Mouse (Mus musculus): ENCODE results near the gene Txk.
A peak's percentile ranks its signal among the peaks of the same experiment; 100 is the strongest.

Gene Txk

DNA sequence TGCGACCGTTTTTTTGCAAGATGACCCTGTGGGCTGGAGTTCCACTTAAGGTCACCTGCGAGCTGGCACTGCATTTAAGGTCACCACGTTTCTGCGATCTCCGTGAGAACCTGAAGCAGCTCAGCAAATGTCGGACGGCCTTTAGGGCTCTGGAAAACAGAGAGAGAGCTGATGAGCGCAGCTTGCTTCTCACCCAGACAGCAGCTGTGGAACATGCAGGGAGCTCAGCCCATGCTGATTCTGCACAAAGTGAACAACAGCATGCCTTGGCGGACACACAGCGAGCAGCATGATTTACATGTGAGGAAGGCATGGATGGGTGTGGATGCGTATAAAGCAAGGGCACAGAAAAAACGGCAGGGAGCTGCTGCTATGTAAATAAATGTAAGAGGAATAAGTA, 56.1 kb downstream of the Txk start:
- no peak for DNase-seq (ENCODE audit: low read depth, low spot score)

DNA sequence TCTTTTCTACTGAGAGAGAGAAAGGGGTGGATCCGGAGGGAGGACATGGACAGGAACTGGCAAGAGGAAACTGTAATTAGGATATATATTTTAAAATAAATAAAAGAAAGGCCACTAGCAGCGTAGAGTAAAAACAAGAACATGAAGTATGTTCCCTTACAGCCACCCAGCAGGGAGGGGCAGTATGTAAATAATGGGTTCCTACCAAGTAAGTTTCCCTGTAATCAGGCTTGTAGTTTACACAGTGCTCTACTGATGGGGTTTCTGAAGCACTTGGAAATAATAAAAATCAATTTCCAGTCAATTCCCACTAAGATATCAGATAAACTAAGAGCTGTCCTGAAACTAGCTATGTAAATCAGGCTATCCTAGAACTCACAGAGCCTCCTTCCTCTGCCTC, 57.9 kb downstream of the Txk start:
- DNase-seq (ENCODE audit: low read depth, low spot score), result no peak

DNA sequence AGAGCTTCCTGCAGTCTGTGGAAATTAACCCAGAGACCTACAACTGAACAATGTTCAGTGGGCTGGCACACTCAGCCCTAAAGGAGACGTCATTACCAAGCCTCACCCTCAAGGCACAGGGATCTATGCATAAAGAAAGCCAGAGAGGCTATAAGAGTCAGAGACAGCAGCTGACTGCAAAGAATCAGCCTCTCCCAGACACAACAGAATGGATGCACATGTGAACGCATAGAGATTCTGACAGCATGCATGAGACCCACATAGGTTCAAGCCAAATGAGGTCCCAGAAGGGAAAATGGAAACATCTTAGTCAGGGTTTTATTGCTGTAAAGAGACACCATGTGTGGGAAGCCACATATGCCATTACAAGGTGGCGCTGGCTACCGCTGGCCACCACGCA, 62.1 kb downstream of the Txk start:
- DNase-seq (ENCODE audit: low read depth, low spot score), result no peak

DNA sequence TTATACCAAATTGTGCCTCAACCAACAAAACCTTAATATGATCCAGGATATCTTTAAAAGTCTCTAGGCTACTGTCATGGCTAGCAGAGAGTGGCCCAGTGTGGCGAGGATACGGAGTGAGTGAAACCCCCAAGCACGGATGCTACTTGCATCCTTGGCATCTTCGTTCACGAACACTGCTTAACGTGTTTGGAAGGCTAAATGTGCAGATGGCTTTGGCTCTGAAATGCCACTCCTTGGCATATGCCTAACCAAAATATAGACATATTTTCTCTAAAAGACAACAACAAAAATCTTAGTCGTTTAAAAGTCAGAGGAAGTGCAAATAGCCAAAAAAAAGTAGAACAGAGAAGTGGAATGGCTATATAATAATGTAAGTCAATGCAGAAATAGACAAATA, 63.0 kb downstream of the Txk start:
- DNase-seq (ENCODE audit: low read depth, low spot score), result no peak

DNA sequence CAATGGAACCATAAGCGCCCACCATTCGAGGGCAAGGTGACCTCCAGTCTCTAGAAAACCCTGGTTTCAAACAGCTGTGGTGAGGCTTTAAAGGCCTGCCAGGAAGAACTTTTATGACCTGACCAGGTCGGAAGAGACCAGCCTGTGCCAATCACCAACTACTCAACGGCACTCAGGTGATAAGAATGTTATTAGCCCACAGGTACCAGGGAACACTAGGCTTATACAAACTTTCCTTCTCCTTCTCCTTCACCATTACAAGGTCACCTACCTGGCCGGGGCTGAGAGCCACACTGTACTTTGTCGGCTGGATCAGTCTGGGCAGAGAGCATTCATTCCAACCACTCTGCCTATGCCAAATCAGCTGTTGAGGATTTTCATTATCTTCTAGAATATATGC, 71.1 kb downstream of the Txk start:
- DNase-seq (ENCODE audit: low read depth, low spot score), result no peak

DNA sequence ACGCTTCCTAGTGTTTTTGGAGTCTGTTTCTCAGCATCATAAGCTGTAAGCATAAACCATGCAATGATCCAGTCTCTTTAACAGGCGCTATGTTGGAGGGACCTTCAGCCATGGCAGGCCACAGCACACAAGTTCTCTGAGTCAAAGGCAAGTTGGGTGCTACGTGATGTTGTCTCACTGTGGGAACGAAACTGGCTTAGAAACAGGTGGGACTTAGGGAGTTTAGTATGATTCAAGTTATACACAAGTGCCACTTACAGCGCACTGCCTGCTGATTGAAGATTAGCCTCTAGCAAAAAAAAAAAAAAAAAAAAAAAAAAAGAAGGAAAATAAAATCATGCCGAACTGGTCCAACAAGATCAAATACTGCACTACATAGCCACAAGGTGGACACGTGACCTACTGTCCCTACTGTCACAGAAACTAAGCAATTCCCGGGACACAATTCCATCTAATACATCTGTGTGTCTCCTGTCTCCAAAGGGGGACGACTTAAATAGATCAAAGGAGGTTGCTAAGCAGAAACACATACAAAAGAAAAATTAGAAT, 77.5 kb downstream of the Txk start:
- DNase-seq (ENCODE audit: low read depth, low spot score), result no peak

DNA sequence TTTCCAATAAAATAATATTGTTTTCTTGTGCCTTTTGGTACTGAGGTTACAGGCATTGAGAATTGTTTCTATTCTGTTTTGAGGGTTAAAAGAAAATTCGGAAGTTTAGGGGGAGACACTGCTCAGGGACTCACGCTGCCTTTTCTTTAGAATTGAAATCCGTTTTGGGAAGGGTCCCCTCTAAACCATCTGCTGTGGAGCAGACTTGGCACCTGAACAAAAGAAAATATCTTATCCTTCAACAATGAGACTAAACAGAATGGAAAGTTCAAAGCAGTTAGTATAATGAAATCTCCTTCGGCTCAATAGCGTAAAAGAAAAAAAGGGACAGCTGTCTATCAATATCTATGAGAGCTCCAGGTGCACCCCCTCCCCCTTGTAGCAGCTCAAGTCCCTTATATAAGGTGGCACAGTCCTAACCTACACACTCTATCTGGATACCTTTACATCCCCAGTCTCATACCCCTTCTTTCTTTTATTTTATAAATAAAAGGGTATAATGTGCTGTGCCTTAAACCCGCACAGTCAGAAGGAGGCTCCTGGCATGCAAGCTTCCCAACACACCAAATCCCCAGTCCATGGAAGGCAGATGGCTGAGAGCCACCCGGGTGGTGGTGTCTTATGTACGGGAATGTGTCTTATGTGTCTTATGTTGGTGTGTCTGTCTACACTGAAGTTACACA, 81.4 kb downstream of the Txk start:
- DNase-seq (ENCODE audit: low read depth, low spot score), result no peak

DNA sequence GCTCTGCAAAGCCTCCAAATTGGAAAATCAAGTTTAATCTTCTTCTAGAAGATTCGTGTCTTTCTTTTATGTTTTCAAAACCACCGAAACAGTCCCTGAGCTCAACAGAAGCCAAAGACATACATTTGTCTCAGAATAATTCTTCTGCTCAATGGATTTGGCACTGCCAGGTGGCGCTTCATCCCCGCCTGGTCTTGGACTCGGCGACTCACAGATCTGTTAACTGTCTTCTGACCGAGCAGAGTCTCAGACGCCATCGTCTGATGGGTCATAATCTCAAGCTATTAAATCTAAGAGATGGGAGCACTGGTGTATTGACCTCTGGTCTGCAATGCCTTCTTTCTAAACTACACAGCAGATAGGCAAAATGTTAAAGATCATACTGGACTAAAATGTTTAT, 84.2 kb downstream of the Txk start:
- no peak for DNase-seq (ENCODE audit: low read depth, low spot score)

DNA sequence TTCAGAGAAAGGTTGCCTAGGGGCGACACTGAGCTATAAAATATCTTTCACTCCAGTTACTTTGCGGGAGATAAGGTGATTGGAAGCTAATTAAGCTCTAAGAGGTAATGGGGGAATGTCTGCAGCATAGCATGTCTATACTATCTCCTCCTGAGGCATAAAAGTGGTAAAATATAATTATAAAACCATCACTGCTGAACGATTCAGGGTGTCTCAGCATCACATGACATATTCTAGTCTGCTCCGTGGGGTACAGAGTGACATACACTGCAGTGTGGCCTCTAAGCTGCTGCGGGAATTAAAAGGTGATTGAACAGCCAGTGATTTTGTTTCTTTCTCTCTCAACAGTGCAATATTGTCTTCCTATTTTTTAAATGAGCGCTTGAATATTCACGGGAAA, 86.1 kb downstream of the Txk start:
- no peak for DNase-seq (ENCODE audit: low read depth, low spot score)

DNA sequence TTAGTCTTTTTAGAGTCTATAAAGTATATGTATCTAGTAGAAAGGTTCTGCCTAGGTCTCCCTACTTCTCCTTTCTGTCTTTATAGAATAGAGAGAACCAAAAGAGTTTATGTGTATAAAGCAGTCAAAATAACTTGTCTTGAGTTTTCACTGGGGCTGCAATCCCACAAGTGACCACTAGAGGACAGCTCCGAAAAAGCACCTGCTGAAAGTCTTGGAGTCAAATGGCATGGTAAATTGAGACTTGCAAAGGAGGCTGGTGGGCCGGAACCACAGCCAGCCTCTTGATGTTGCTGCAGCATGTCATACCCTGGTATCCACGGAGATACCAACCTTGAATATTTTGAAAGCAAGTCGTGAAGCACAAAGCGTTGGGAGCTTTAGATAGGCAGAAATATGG, 87.3 kb downstream of the Txk start:
- peak; percentile 79 for DNase-seq (ENCODE audit: low read depth, low spot score)

DNA sequence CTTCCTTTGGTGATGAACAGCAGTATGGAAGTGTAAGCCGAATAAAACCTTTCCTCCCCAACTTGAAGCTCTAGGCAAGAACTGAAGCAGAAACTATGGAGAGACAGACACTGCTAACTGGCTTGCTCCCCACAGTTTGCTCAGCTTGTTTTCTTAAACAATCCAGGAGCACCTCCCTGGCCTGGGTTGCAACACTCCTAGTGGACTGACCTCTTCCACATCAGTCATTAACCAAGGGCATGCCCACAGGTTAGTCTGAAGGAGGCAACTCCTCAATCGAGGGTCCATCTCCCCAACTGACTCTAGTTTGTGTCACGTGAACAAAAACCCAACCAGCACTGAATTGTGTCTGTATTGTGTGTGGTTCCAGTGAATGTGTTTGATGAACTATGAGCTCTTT, 87.7 kb downstream of the Txk start:
- DNase-seq (ENCODE audit: low read depth, low spot score), result no peak

DNA sequence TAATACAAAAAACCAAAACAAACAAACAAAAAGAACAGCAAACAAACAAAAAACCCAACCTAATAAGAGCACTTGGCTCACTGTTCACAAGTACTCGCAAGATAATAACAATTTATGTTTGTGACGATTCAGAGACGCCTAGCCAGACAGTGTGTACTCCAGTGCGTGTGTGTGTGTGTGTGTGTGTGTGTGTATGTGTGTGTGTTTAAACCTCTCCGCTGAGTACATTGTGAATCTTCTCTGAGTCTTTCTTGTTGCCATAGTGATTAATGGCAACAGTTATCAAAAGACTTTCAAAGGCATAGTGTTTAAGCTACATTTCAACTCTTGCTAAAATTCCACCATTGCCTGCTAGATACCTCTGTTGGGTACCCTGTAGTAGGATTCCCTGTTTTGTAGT, 88.5 kb downstream of the Txk start:
- no peak for DNase-seq (ENCODE audit: low read depth, low spot score)

DNA sequence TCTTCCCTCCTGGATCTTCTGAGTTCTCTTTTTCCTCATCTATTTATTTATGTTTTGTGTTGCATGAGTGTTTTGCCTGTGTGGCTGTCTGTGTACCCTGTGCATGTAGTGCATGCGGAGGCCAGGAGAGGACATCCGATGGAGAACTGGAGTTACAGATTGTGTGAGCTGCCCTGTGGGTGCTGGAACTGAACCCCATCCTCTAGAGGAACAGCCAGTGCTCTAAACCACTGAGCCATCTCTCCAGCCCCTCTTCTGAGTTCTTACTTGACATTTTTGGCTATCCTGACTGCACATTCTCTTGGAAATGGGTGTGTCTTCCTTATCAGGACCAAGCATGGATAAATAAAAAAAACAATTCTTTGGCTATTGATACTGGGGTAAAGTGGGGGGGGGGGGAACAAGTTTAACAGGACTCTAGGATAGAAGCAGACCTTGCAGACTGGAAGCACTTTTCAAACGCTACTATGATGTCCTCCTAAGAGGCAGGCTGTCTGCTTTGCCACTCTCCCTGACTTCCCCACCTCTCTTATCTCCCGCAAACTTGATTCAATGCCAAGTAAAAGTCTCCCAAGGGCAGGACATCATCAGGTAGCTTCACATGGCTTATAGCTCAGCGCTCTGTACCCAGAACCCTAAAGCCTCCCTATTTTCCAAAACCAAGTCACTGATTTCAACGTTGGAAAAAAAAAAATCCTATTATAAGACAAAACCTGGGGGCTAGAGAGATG, 91.4 kb downstream of the Txk start:
- DNase-seq (ENCODE audit: low read depth, low spot score), result no peak

DNA sequence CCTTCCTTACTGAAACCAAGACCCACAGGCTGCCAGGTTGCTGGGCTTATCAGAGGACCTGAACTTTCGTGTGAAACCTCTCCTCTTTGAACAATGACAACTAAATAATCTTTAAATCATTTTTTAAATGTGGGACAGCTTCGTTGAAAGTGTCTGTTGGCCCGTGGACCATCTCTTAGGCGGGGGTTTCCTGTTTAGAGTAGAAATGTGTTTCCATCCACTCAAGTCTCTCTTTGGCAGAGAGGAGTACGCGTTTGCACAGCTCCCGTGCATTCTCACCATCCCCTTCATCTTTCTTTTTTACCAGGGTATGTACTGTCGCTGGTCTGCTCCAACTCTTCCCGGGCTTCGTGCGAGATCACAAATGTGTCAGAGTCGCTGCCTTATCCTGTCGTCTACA, 94.2 kb downstream of the Txk start:
- peak; percentile 24 for DNase-seq (ENCODE audit: low read depth, low spot score)

DNA sequence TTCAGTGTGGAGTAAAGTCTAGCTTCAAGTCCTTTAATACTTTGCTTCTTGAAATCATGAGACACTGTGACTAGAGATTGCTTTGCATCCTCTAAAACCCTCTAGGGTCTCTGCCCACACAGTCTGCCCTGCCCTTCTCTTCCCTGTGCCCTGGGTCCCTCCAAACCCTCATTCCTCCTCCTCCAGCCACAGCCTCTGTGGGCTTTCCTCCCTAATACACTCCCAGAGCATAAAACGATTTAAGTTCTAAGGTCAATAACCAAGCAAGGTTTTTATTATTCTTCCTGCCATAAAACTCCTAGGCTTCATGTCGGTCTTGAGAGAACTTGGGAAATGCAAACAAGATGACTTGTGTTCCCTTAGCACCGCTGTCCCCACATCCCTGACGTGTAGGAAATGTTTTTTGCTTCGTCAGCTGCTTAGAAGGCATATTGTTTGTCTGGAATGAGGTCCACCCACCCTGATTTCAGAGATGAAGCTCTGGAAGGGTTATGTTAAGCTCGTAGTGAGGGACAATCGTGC, 96.2 kb downstream of the Txk start:
- no peak for DNase-seq (ENCODE audit: low read depth, low spot score)

DNA sequence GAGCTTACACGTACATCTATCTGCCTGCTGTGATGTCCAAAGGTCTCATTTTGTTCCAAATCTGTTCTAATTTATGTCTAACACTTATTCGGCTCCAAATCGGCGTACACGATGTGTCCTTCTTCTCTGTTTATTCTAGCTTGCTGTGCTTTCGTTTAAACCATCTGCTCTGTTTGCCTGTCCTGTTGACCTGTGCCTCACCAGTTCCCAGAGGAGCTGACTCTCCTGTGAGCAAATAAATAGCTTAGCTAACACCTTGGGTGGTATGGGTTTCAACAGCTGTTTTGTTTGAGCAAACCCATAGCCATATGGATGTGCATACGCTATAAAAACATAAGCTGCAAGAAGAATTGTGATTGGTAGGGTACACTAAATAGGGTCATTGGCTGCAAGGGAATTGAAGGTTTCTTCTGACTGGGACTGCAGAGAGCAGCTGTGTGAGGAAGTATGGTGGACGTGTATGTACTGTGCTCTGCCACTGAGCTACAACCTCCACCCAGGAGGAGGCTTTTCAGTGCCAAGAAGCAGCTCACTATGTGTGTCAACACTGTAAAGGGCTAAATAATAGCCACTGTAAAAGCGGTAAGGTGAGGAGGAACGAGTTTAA, 99.4 kb downstream of the Txk start:
- DNase-seq (ENCODE audit: low read depth, low spot score), result no peak

DNA sequence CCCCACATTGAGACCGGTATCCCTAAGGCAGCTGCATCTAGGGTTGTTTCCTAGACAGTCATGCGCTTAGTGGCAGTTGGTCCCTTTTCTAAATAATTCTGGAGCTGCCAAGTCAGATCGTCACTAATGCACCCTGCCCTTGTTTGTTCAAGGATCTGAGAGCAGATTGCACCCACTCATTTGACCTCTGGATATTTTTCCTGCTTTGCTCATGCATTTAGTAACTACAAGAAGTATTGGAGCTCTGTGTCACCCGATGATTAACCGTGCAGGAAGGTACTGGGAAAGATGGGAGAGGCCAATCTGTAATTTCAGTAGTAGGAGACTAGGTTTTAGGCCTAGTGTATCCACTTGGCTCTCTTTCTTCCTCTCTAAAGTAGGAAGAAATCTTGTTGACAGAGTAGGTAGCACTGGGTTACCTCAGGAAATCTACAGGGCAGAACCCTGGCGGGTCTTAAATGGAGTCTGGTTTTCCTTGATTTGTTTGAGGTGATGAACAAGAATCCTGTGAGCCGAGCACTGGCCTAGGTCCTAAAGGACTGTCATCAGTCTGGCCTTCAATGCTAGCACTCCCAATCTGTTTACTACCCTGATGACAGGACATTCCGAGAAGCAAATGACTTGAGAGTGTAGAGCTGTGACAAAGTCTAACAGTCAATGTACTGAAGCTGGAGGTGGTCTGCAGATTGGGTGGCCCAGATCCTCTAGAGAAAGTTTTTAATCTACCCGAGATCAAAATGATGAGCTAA, 103.4 kb downstream of the Txk start:
- DNase-seq (ENCODE audit: low read depth, low spot score), result no peak

DNA sequence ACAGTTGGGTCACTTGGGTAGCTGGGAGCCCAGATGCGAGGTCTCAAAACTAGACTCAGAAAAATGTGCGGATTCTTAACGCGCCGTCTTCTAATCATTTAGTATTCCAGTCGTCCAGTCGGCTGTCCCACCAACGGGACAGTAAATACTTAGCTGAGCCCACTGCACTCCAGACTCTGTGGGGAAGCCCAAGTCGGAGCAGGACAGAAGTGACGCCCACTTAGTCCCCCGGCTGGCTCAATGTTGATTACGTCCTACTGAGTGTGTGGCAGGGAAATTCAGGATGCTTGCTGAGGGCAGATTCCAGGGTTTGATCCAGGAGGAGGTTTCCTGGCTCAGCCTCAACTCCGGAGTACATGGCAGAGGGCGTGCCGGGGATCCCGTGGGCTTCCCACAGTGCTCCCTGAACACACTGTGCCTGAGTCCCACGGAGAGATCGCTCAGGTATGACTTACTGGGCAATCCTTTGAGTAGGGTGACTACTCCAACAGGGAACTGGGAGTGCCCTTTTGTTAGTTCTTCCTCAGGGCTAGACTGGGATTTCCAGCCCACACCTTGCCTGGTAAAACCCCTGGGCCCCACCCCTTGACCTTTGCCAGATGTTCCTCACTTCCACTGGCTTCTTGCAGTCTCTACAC, 104.5 kb downstream of the Txk start:
- DNase-seq (ENCODE audit: low read depth, low spot score), result no peak

DNA sequence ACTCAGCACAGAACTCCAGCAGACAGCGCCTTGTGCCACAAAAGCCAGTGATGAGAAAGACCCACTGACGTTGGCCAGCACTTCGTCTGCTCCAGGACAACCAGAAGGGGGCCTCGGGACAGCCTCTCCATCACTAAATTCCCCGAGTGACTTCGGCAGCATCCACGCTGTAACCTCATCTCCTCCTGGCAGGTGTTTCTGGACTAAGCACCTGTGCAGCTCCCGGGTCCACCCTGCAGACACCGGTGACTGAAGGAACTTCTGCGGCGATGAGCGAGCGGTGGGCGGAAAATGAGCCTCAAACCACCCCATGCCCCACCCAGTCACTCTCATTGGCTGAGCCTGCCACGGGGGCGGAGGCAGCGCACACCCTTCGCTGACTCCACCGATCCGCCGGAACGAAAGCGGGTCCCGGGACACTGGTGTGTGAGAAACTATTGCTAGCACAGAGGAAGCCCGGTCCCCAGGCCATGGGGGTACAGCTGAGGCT, 105.1 kb downstream of the Txk start, which contains the start of gene Nipal1:
TSS of gene Nipal1 (plus strand) at position 378 of the 490 bp plus-strand sequence.
- peak; percentile 94 for DNase-seq (ENCODE audit: low read depth, low spot score)

DNA sequence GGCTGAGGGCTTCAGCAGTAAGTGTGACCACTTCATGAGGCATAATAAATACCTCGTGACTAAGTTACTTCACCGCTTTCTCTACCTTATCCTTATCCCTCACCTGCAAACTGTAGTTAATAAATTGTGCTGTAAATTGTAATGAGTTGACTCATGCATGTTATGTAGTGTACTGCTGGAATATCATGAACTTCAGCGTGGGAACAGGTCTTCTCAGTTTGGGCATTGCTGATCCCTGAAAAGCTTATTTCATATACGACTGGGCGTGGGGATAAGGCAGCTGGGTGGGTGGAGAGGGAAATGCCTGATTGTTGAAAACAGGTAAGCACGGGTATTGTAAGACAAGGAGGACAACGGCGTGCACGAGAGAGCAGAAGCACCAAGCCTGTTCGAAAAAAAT, 105.6 kb downstream of the Txk start:
- DNase-seq (ENCODE audit: low read depth, low spot score), result no peak

DNA sequence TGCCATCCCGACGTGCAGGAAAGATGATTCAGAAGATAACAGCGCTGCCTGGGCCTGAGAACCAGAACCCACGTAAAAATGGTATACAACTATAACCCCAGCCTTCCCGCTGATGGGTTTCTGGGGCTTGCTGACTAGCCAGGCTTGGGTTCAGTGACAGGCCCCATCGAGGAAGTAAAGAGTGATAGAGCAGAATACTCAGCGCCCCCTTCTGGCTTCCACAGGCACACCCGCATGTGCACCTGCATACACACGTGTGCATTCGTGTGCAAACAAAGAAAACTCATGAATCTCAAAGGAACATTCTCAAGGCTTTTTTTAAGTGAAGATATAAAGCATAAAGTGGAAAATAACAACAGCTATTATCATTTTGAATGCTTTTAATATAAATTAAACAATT, 106.4 kb downstream of the Txk start:
- peak; percentile 86 for DNase-seq (ENCODE audit: low read depth, low spot score)

Measured in CD4-positive, CD25-positive, alpha-beta regulatory T cell, adult 2 months (primary cell).